28 mouse cellular contexts compared by ENCODE assay signal in genomic region chr12:46040626-46041025, GRCm38 (mm10).
A peak's percentile ranks its signal among the peaks of the same experiment; 100 is the strongest.
DNase-seq lines count a peak whose midpoint lies in the region; ATAC-seq and TF ChIP-seq lines count a peak whose summit lies in the region.
"Had no signal": no experiment of that assay in that cellular context is flagged by ENCODE, and none has a peak within 500 bp of the region (broad histone marks: within the 10 kb centered on the region; RNA-seq: fewer than 3 reads in every experiment).

No protein-coding gene starts in this region.

- no peaks in the 10 kb centered on the region for H3K4me1 ChIP-seq in kidney, embryonic 14.5 days (ENCODE audit: control insufficient read depth, insufficient read depth, low read length)
- H3K4me1 ChIP-seq in stomach, postnatal 0 days (replicated peaks; ENCODE audit: control insufficient read depth, insufficient read depth), result no peaks in the 10 kb centered on the region
- H3K4me1 ChIP-seq: embryonic facial prominence, embryonic 15.5 days; heart, embryonic 12.5 days; hindbrain, embryonic 10.5 days; intestine, embryonic 15.5 days; midbrain, embryonic 15.5 days; neural tube, embryonic 13.5 days; stomach, embryonic 15.5 days had no signal

- TF ChIP-seq EP300 in stomach, postnatal 0 days (optimal IDR thresholded peaks at IDR 0.05), result no peak

- H3K9ac ChIP-seq in kidney, embryonic 14.5 days (ENCODE audit: low read depth, low read length), result no peak overlapping the region
- no peak overlapping the region for H3K9ac ChIP-seq in stomach, postnatal 0 days (ENCODE audit: low read length)
- H3K9ac ChIP-seq: embryonic facial prominence, embryonic 15.5 days; forebrain, postnatal 0 days; heart, embryonic 12.5 days; intestine, embryonic 15.5 days; midbrain, embryonic 15.5 days; neural tube, embryonic 13.5 days; stomach, embryonic 15.5 days had no signal

- no peaks in the 10 kb centered on the region for H3K9me3 ChIP-seq in kidney, embryonic 14.5 days (ENCODE audit: control insufficient read depth, low read length)
- H3K9me3 ChIP-seq in stomach, postnatal 0 days (ENCODE audit: control insufficient read depth, low read length), result no peaks in the 10 kb centered on the region
- H3K9me3 ChIP-seq: embryonic facial prominence, embryonic 15.5 days; heart, embryonic 12.5 days; hindbrain, embryonic 10.5 days; intestine, embryonic 15.5 days; midbrain, embryonic 15.5 days; neural tube, embryonic 13.5 days; stomach, embryonic 15.5 days had no signal

- DNase-seq in layer of hippocampus, adult 2 months (ENCODE audit: low spot score in 2 of 2), result peak; percentile 9 to 48
- DNase-seq in layer of hippocampus, postnatal 36 days, result no peak
- DNase-seq in brain, adult 2 months (ENCODE audit: low read depth, low spot score), result peak; percentile 88
- DNase-seq in frontal cortex, postnatal 36 days (ENCODE audit: low spot score in 2 of 2), result peak; percentile 37 to 78
- peak; percentile 42 to 94 for DNase-seq in left cerebral cortex, postnatal 25 days (ENCODE audit: low spot score in 2 of 2)
- no peak for DNase-seq in kidney, adult 9 months
- DNase-seq in stomach, postnatal 0 days (ENCODE audit: low spot score), result no peak
- DNase-seq: adrenal gland, postnatal 14 days; cerebellum, adult 9-10 months; forebrain, postnatal 0 days; gastrocnemius, postnatal 10 days; heart, postnatal 10 days; kidney, adult 8-10 months; kidney, postnatal 25 days; thymus, adult 2 months; thymus, postnatal 4 days had no signal

- no peak for TF ChIP-seq CTCF in layer of hippocampus, adult 2 months (conservative IDR thresholded peaks at IDR 0.05)
- TF ChIP-seq CTCF in stomach, postnatal 0 days (IDR thresholded peaks at IDR 0.05; ENCODE audit: low read depth), result no peak

- no peak overlapping the region for H3K4me3 ChIP-seq in layer of hippocampus, adult 2 months
- no peak overlapping the region for H3K4me3 ChIP-seq in kidney, embryonic 14.5 days (ENCODE audit: low read length)
- no peak overlapping the region for H3K4me3 ChIP-seq in stomach, postnatal 0 days (ENCODE audit: low read depth, low read length)
- H3K4me3 ChIP-seq: embryonic facial prominence, embryonic 15.5 days; heart, embryonic 12.5 days; hindbrain, embryonic 10.5 days; intestine, embryonic 15.5 days; midbrain, embryonic 15.5 days; myocyte; neural tube, embryonic 13.5 days; stomach, embryonic 15.5 days had no signal

- H3K27ac ChIP-seq in layer of hippocampus, adult 2 months, result no peak overlapping the region
- no peak overlapping the region for H3K27ac ChIP-seq in kidney, embryonic 14.5 days (ENCODE audit: low read depth, low read length)
- H3K27ac ChIP-seq in stomach, postnatal 0 days (replicated peaks), result no peak overlapping the region
- H3K27ac ChIP-seq: embryonic facial prominence, embryonic 15.5 days; hindbrain, embryonic 10.5 days; intestine, embryonic 15.5 days; macrophage; midbrain, embryonic 15.5 days; neural tube, embryonic 13.5 days; stomach, embryonic 15.5 days had no signal

- no peaks in the 10 kb centered on the region for H3K36me3 ChIP-seq in kidney, embryonic 14.5 days (ENCODE audit: control insufficient read depth, insufficient read depth, low read length)
- no peaks in the 10 kb centered on the region for H3K36me3 ChIP-seq in stomach, postnatal 0 days (ENCODE audit: control insufficient read depth, insufficient read depth, low read length)
- H3K36me3 ChIP-seq: embryonic facial prominence, embryonic 15.5 days; heart, embryonic 12.5 days; hindbrain, embryonic 10.5 days; intestine, embryonic 15.5 days; midbrain, embryonic 15.5 days; neural tube, embryonic 13.5 days; stomach, embryonic 15.5 days had no signal

- intact Hi-C loops in left cerebral cortex, postnatal 25 days (cut with DNase I), result loop anchor here (1.0 to 5.0 kb wide), 4 partner anchors 43 to 1122 kb away; no protein-coding TSS in a partner anchor

- H3K4me2 ChIP-seq in kidney, embryonic 14.5 days (replicated peaks; ENCODE audit: low read depth, low read length), result no peak overlapping the region
- no peak overlapping the region for H3K4me2 ChIP-seq in stomach, postnatal 0 days (replicated peaks; ENCODE audit: low read depth)
- H3K4me2 ChIP-seq: embryonic facial prominence, embryonic 15.5 days; heart, embryonic 12.5 days; intestine, embryonic 15.5 days; midbrain, embryonic 15.5 days; neural tube, embryonic 13.5 days; stomach, embryonic 15.5 days had no signal

- no peaks in the 10 kb centered on the region for H3K27me3 ChIP-seq in kidney, embryonic 14.5 days (ENCODE audit: control insufficient read depth, insufficient read depth, low read length)
- no peaks in the 10 kb centered on the region for H3K27me3 ChIP-seq in stomach, postnatal 0 days (ENCODE audit: control insufficient read depth, insufficient read depth, low read length)
- H3K27me3 ChIP-seq: embryonic facial prominence, embryonic 15.5 days; heart, embryonic 12.5 days; intestine, embryonic 15.5 days; midbrain, embryonic 15.5 days; neural tube, embryonic 13.5 days; stomach, embryonic 15.5 days had no signal

- no peak for ATAC-seq in kidney, embryonic 14.5 days (ENCODE audit: low FRiP score, low TSS enrichment)
- no peak for ATAC-seq in stomach, postnatal 0 days (ENCODE audit: low FRiP score, low TSS enrichment)
- ATAC-seq: CD4-positive, CD25-positive, alpha-beta regulatory T cell, adult 4 months; forebrain, postnatal 0 days; hindbrain, embryonic 16.5 days; intestine, embryonic 15.5 days; midbrain, embryonic 15.5 days had no signal

Comparison
In these comparisons a context has a peak if more than half of its experiments do, and no peak if none do; other contexts are left out.
1. DNase-seq: peak in layer of hippocampus, adult 2 months (2 of 2), brain, adult 2 months (single experiment), frontal cortex, postnatal 36 days (2 of 2) and left cerebral cortex, postnatal 25 days (2 of 2); none in layer of hippocampus, postnatal 36 days (0 of 2), kidney, adult 9 months (single experiment) and stomach, postnatal 0 days (single experiment).